Comparison of ENCODE assay signal across 27 mouse cellular contexts in genomic region chr10:31049352-31049751, GRCm38 (mm10).
"Had no signal": no experiment of that assay in that cellular context is flagged by ENCODE, and none has a peak within 500 bp of the region (broad histone marks: within the 10 kb centered on the region; RNA-seq: fewer than 3 reads in every experiment).

No protein-coding gene starts in this region.

- H3K4me1 ChIP-seq: hindbrain, embryonic 10.5 days; hindbrain, embryonic 12.5 days; intestine, embryonic 15.5 days; limb, embryonic 10.5 days; limb, embryonic 12.5 days; liver, embryonic 13.5 days; liver, embryonic 15.5 days had no signal

- H3K4me3 ChIP-seq: gastrocnemius, adult 2 months; heart, embryonic 13.5 days; hindbrain, embryonic 10.5 days; hindbrain, embryonic 12.5 days; intestine, embryonic 15.5 days; layer of hippocampus, adult 2 months; left cerebral cortex, adult 2 months; limb, embryonic 10.5 days; limb, embryonic 12.5 days; liver, embryonic 13.5 days; liver, embryonic 15.5 days had no signal

- ATAC-seq: hindbrain, embryonic 16.5 days; inflammation-experienced regulatory T-cells, adult 6 months; intestine, embryonic 15.5 days; intestine, postnatal 0 days; liver, postnatal 0 days had no signal

- H3K4me2 ChIP-seq: heart, embryonic 11.5 days; heart, embryonic 13.5 days; hindbrain, embryonic 12.5 days; hindbrain, embryonic 14.5 days; intestine, embryonic 15.5 days; limb, embryonic 12.5 days; liver, embryonic 11.5 days; liver, embryonic 13.5 days; liver, embryonic 15.5 days had no signal

- H3K9me3 ChIP-seq: heart, embryonic 13.5 days; hindbrain, embryonic 10.5 days; hindbrain, embryonic 12.5 days; intestine, embryonic 15.5 days; limb, embryonic 10.5 days; limb, embryonic 12.5 days; liver, embryonic 13.5 days; liver, embryonic 15.5 days had no signal

- DNase-seq: gastrocnemius, adult 2 months; gastrocnemius, postnatal 10 days; gastrocnemius, postnatal 25 days; heart, postnatal 14 days; kidney, adult 18-20 months; kidney, adult 8-10 months; kidney, postnatal 10 days; kidney, postnatal 25 days; kidney, postnatal 4 days; liver; liver, embryonic 13.5 days; liver, postnatal 0 days had no signal

- H3K27ac ChIP-seq: gastrocnemius, adult 2 months; heart, embryonic 13.5 days; hindbrain, embryonic 10.5 days; hindbrain, embryonic 12.5 days; hindbrain, embryonic 14.5 days; intestine, embryonic 15.5 days; layer of hippocampus, adult 2 months; left cerebral cortex, adult 2 months; limb, embryonic 10.5 days; limb, embryonic 12.5 days; liver, embryonic 13.5 days; liver, embryonic 15.5 days had no signal

- H3K36me3 ChIP-seq: heart, embryonic 13.5 days; hindbrain, embryonic 10.5 days; hindbrain, embryonic 12.5 days; intestine, embryonic 15.5 days; limb, embryonic 10.5 days; limb, embryonic 12.5 days; liver, embryonic 13.5 days; liver, embryonic 15.5 days had no signal

- H3K27me3 ChIP-seq: heart, embryonic 13.5 days; hindbrain, embryonic 12.5 days; intestine, embryonic 15.5 days; limb, embryonic 12.5 days; liver, embryonic 13.5 days; liver, embryonic 15.5 days had no signal

- H3K9ac ChIP-seq: heart, embryonic 13.5 days; hindbrain, embryonic 12.5 days; hindbrain, embryonic 14.5 days; intestine, embryonic 15.5 days; limb, embryonic 12.5 days; liver, embryonic 13.5 days; liver, embryonic 15.5 days; liver, postnatal 0 days had no signal
